Mouse (Mus musculus): ENCODE measurements at regions not wholly inside any gene's neighbourhood (a gene's known extent, or its start where the extent isn't known, plus 50 kb on each side); places are given as distances from the start of the nearest gene placed in this dataset.
"Not testable (repeated sequence)": the region's sequence is repeated elsewhere in the genome, so short reads cannot be mapped to it uniquely, and the experiment has no call there.

- Histone ChIP-seq H3K9me3 (replicated peaks) (no peaks in the 10 kb centered on the region), H3K4me1 (replicated peaks) (no peaks in the 10 kb centered on the region), H3K27me3 (peaks cover 11% of the 10 kb centered on the region; the same call in 1 of the 2 replicates), H3K4me3 (replicated peaks) (no peak overlapping the region), H3K4me2 (no peak overlapping the region), H3K36me3 (replicated peaks) (no peaks in the 10 kb centered on the region), H3K27ac (replicated peaks) (no peak overlapping the region), H3K9ac (no peak overlapping the region)
- 40% methylated on average over 1 of the region's 1 CpGs for WGBS (ENCODE audit: insufficient replicate concordance)
- ATAC-seq (ENCODE audit: insufficient read depth), result no peak
Measured at GRCm38 (mm10) chr2:92804916-92805315, 110.0 kb upstream of the Syt13 start.

GRCm38 (mm10) chr2:92805761-92806160 is 109.1 kb upstream of the Syt13 start:
- ATAC-seq (ENCODE audit: insufficient read depth), result no peak
- no peaks in the 10 kb centered on the region for H3K4me1 ChIP-seq (replicated peaks)
- H3K4me3 ChIP-seq (replicated peaks), result no peak overlapping the region
- WGBS (ENCODE audit: insufficient replicate concordance), result 44% methylated on average over 4 of the region's 4 CpGs
- H3K27me3 ChIP-seq, result peaks cover 11% of the 10 kb centered on the region; the same call in 1 of the 2 replicates
- no peak overlapping the region for H3K27ac ChIP-seq (replicated peaks)
- no peak overlapping the region for H3K4me2 ChIP-seq
- no peaks in the 10 kb centered on the region for H3K9me3 ChIP-seq (replicated peaks)
- no peak overlapping the region for H3K9ac ChIP-seq
- H3K36me3 ChIP-seq (replicated peaks), result no peaks in the 10 kb centered on the region

GRCm38 (mm10) chr2:92806481-92807195 is 108.3 kb upstream of the Syt13 start:
- no peak for ATAC-seq (ENCODE audit: insufficient read depth)
- peaks cover 11% of the 10 kb centered on the region; the same call in 1 of the 2 replicates for H3K27me3 ChIP-seq
- 19% methylated on average over 7 of the region's 7 CpGs for WGBS (ENCODE audit: insufficient replicate concordance)
- H3K9me3 ChIP-seq (replicated peaks), result no peaks in the 10 kb centered on the region
- no peak overlapping the region for H3K9ac ChIP-seq
- no peaks in the 10 kb centered on the region for H3K4me1 ChIP-seq (replicated peaks)
- no peak overlapping the region for H3K4me2 ChIP-seq
- no peak overlapping the region for H3K4me3 ChIP-seq (replicated peaks)
- H3K36me3 ChIP-seq (replicated peaks), result no peaks in the 10 kb centered on the region
- no peak overlapping the region for H3K27ac ChIP-seq (replicated peaks)

GRCm38 (mm10) chr2:92807404-92807803 is 107.5 kb upstream of the Syt13 start:
- no peaks in the 10 kb centered on the region for H3K36me3 ChIP-seq (replicated peaks)
- no peak overlapping the region for H3K27ac ChIP-seq (replicated peaks)
- H3K4me3 ChIP-seq (replicated peaks), result no peak overlapping the region
- H3K27me3 ChIP-seq, result peaks cover 11% of the 10 kb centered on the region; the same call in 1 of the 2 replicates
- H3K9ac ChIP-seq, result no peak overlapping the region
- WGBS (ENCODE audit: insufficient replicate concordance), result 9% methylated on average over 8 of the region's 8 CpGs
- no peaks in the 10 kb centered on the region for H3K4me1 ChIP-seq (replicated peaks)
- H3K4me2 ChIP-seq, result no peak overlapping the region
- no peak for ATAC-seq (ENCODE audit: insufficient read depth)
- H3K9me3 ChIP-seq (replicated peaks), result no peaks in the 10 kb centered on the region

- Histone ChIP-seq H3K4me1 (replicated peaks) (no peaks in the 10 kb centered on the region), H3K9me3 (replicated peaks) (no peaks in the 10 kb centered on the region), H3K9ac (no peak overlapping the region), H3K36me3 (replicated peaks) (no peaks in the 10 kb centered on the region), H3K4me2 (no peak overlapping the region), H3K27ac (replicated peaks) (no peak overlapping the region), H3K4me3 (replicated peaks) (no peak overlapping the region), H3K27me3 (peaks cover 12% of the 10 kb centered on the region; the same call in 1 of the 2 replicates)
- no peak for ATAC-seq (ENCODE audit: insufficient read depth)
- 48% methylated on average over 4 of the region's 4 CpGs for WGBS (ENCODE audit: insufficient replicate concordance)
Measured at GRCm38 (mm10) chr2:92808121-92808520, 106.8 kb upstream of the Syt13 start.

GRCm38 (mm10) chr2:92809226-92809625 is 105.7 kb upstream of the Syt13 start:
- Histone ChIP-seq H3K27ac (replicated peaks) (no peak overlapping the region), H3K4me1 (replicated peaks) (no peaks in the 10 kb centered on the region), H3K4me2 (no peak overlapping the region), H3K9me3 (replicated peaks) (no peaks in the 10 kb centered on the region), H3K4me3 (replicated peaks) (no peak overlapping the region), H3K27me3 (peaks cover 15% of the 10 kb centered on the region; the same call in 1 of the 2 replicates), H3K9ac (no peak overlapping the region), H3K36me3 (replicated peaks) (no peaks in the 10 kb centered on the region)
- ATAC-seq (ENCODE audit: insufficient read depth), result no peak
- whole genome bisulfite sequencing (ENCODE audit: insufficient replicate concordance), result 29% methylated on average over 3 of the region's 3 CpGs

- ATAC-seq (ENCODE audit: insufficient read depth), result no peak
- Histone ChIP-seq H3K4me2 (no peak overlapping the region), H3K9ac (no peak overlapping the region), H3K9me3 (replicated peaks) (no peaks in the 10 kb centered on the region), H3K4me3 (replicated peaks) (no peak overlapping the region), H3K27ac (replicated peaks) (no peak overlapping the region), H3K27me3 (peaks cover 15% of the 10 kb centered on the region; the same call in 1 of the 2 replicates), H3K36me3 (replicated peaks) (no peaks in the 10 kb centered on the region), H3K4me1 (replicated peaks) (no peaks in the 10 kb centered on the region)
- WGBS (ENCODE audit: insufficient replicate concordance), result 42% methylated on average over 4 of the region's 4 CpGs
Measured at GRCm38 (mm10) chr2:92809681-92810323, 105.1 kb upstream of the Syt13 start.

- H3K27me3 ChIP-seq, result peaks cover 15% of the 10 kb centered on the region; the same call in 1 of the 2 replicates
- not testable (repeated sequence) for ATAC-seq (ENCODE audit: insufficient read depth); H3K27ac ChIP-seq (replicated peaks); H3K36me3 ChIP-seq (replicated peaks); H3K9me3 ChIP-seq (replicated peaks); H3K9ac ChIP-seq; H3K4me2 ChIP-seq; H3K4me1 ChIP-seq (replicated peaks); H3K4me3 ChIP-seq (replicated peaks)
- WGBS (ENCODE audit: insufficient replicate concordance), result 4% methylated on average over 6 of the region's 6 CpGs
Measured at GRCm38 (mm10) chr2:92810956-92811355, 103.9 kb upstream of the Syt13 start.

- 48% methylated on average over 11 of the region's 11 CpGs for WGBS (ENCODE audit: insufficient replicate concordance)
- H3K4me1 ChIP-seq (replicated peaks), result no peaks in the 10 kb centered on the region
- H3K27me3 ChIP-seq, result peaks cover 7% of the 10 kb centered on the region; the same call in 1 of the 2 replicates
- no peaks in the 10 kb centered on the region for H3K9me3 ChIP-seq (replicated peaks)
- H3K27ac ChIP-seq (replicated peaks), result no peak overlapping the region
- no peaks in the 10 kb centered on the region for H3K36me3 ChIP-seq (replicated peaks)
- no peak overlapping the region for H3K4me3 ChIP-seq (replicated peaks)
- no peak for ATAC-seq (ENCODE audit: insufficient read depth)
- H3K4me2 ChIP-seq, result no peak overlapping the region
- H3K9ac ChIP-seq, result no peak overlapping the region
Measured at GRCm38 (mm10) chr2:92813028-92813427, 101.9 kb upstream of the Syt13 start.

- Histone ChIP-seq H3K36me3 (replicated peaks) (no peaks in the 10 kb centered on the region), H3K4me3 (replicated peaks) (no peak overlapping the region), H3K27me3 (no peaks in the 10 kb centered on the region), H3K27ac (replicated peaks) (no peak overlapping the region), H3K9me3 (replicated peaks) (no peaks in the 10 kb centered on the region), H3K4me1 (replicated peaks) (no peaks in the 10 kb centered on the region), H3K4me2 (no peak overlapping the region), H3K9ac (no peak overlapping the region)
- WGBS (ENCODE audit: insufficient replicate concordance), result 49% methylated on average over 6 of the region's 6 CpGs
- no peak for ATAC-seq (ENCODE audit: insufficient read depth)
Measured at GRCm38 (mm10) chr2:92819586-92819985, 95.3 kb upstream of the Syt13 start.

GRCm38 (mm10) chr2:92824325-92824724 is 90.6 kb upstream of the Syt13 start:
- WGBS (ENCODE audit: insufficient replicate concordance), result 60% methylated on average over 1 of the region's 1 CpGs
- ATAC-seq (ENCODE audit: insufficient read depth), result no peak

More at GRCm38 (mm10) chr2:92824325-92824724, 90.6 kb upstream of the Syt13 start:
- Histone ChIP-seq H3K4me3 (replicated peaks) (no peak overlapping the region), H3K36me3 (replicated peaks) (no peaks in the 10 kb centered on the region), H3K27me3 (no peaks in the 10 kb centered on the region), H3K27ac (replicated peaks) (no peak overlapping the region), H3K4me1 (replicated peaks) (no peaks in the 10 kb centered on the region), H3K9me3 (replicated peaks) (no peaks in the 10 kb centered on the region), H3K4me2 (no peak overlapping the region), H3K9ac (no peak overlapping the region)

Data from liver, embryonic 15.5 days (tissue).